Mouse (Mus musculus): ENCODE measurements around the gene Ppfia4.

GRCm38 (mm10) chr1:134361857-134362212, 29.1 kb upstream of the Ppfia4 start, which contains the start of gene Tmem183a:
- TF ChIP-seq CTCF (IDR thresholded peaks at IDR 0.05; ENCODE audit: low read depth), result no peak
- TF ChIP-seq EP300 (optimal IDR thresholded peaks at IDR 0.05), result peak; percentile 97
